Mouse (Mus musculus): ENCODE results near the gene Lgi2.

The Lgi2 gene

GRCm38 (mm10) chr5:52537024-52537423 lies 29.2 kb downstream of the Lgi2 start:
- DNase-seq (ENCODE audit: low read depth, low spot score), result no peak

DNA sequence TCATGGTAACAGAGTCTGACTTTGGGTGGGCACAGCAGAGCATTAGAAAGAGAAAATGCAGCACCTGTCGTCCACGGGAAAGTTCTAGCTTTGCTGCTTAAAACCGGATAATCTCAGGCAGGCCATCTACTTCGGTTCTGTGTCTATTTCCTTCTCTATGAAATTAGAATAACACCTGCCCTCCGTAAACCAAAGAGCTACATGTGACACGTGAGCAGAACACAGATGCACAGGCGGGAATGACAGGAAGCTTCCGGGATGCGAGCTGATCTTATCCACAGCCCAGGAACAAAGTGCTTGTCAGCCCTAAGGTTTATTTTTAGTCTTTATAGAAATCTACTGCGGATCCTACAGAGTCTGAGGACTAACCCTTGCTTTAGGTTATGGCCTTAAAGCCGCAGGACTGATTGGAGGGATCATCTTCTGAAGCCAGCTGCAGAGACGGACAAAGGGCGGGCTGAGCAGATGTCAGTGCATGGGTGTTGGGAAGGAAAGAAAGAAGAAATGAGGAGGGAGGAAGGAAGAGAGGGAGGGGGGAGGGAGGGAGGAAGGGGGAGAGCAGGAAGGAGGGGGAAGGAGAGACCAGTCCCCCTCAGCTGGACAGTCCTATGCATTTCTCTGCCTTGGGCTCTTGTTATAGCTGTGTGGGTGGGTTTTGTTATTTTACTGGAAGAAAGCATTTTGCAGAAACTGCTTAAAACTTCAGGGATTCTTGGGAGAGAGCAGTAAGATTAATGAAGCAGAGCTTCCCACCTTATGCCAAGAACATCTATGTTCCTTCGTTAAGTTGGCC lies 31.3 kb downstream of the Lgi2 start:
- no peak for DNase-seq (ENCODE audit: low read depth, low spot score)

DNA sequence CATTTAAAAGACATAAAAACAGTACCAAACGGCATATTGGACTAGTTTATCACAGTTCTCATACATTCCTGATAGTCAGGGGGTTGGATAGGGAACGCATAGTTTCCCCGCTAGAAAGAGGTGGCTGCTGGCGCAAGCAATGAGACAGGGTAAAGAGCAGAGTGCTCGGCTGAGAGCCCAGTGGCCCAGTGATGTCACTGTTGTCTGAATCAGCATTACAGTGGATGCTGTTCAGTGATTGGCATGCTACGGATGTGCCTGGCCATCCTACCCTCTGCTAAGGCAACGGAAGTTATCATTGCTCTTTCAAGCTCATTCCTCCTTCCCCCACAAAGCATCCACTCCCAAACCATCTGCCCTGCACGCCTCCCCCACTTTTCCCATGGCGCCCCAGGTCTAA lies 32.6 kb downstream of the Lgi2 start:
- no peak for DNase-seq (ENCODE audit: low read depth, low spot score)

GRCm38 (mm10) chr5:52528545-52528944 lies 37.7 kb downstream of the Lgi2 start:
- DNase-seq (ENCODE audit: low read depth, low spot score), result no peak

- DNase-seq (ENCODE audit: low read depth, low spot score), result no peak
Measured at GRCm38 (mm10) chr5:52526324-52526986, 39.8 kb downstream of the Lgi2 start.

- peak; percentile 29 for DNase-seq (ENCODE audit: low read depth, low spot score)
Measured at GRCm38 (mm10) chr5:52524207-52524606, 42.1 kb downstream of the Lgi2 start.

DNA sequence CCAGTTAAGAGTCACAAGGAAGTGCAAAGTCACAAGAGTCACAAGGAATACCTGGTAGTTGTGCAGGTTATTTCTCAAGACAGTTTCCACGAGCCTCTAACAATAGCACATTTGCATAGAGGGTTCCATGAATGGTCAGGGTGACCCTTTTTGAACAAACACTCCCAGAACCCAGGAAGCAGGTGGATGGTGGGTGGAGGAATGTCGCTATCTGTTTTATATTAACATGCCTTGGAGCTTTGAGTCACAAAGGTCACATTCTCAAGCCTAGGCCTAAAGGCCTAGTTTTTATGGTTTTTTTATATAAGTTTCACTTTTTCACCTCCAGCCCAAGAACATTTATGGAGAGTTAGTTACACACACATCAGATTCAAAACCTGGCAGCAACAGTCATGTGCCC lies 46.3 kb downstream of the Lgi2 start:
- no peak for DNase-seq (ENCODE audit: low read depth, low spot score)

DNA sequence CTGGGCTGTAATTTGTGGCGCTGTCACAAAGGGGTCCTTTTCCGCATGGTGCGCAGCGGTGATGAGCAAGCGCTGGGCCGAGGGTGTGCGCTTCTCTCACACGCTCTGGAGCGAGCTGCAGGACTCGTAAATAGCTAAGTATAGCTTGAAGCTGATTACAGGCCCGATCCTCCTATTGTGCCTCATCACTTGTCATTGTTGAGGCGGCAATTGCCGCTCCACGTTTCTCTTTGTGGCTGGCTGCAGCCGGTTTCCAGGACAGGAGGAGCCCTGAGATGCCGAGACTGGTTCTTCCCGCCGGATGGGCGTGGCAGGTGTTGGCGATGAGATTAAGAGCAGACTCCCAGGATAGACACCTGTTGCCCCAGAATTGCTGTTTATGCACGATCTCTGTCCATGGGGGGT lies 50.2 kb downstream of the Lgi2 start:
- DNase-seq (ENCODE audit: low read depth, low spot score), result peak; percentile 75

GRCm38 (mm10) chr5:52515246-52516021 lies 50.8 kb downstream of the Lgi2 start:
- DNase-seq (ENCODE audit: low read depth, low spot score), result peak; percentile 57

DNA sequence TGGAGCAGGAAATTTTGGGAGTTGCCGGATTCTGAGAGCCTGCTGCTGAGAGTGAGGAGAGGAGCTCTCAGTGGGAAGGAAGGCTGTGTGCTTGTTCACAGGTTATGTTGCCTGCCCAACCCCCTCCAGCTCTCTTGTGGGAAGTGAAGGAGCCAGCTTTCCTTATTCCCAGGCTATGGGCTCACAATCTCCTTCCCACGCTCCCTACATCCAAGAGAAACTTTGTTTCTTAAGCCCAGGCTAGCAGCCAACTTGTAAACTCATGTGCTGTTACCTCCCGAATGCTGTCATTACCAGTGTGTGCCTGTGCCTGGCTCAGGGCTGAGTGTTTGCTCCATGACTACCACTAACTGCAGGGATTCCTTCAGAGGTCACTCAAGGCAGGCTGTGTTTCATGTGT lies 55.2 kb downstream of the Lgi2 start:
- no peak for DNase-seq (ENCODE audit: low read depth, low spot score)

DNA sequence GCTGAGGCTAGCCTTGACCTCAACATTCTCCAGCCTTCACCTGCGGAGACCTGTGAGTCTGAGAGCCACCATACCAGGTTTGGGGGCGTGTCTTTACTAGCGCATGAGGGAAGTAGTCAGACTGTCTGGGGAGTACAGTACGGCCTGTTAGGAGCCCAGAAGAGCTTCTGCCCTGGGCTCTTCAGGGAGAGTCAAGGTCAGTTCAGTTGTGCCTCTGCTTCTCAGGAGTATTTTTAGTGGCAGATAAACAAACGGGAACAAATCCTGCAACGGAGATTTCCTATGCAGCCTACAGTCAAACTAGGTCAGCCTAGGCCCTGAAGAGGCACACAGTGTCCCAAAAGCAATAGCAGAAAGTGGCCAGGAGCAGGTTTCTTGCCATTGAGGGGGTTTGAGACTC lies 56.8 kb downstream of the Lgi2 start:
- DNase-seq (ENCODE audit: low read depth, low spot score), result no peak

DNA sequence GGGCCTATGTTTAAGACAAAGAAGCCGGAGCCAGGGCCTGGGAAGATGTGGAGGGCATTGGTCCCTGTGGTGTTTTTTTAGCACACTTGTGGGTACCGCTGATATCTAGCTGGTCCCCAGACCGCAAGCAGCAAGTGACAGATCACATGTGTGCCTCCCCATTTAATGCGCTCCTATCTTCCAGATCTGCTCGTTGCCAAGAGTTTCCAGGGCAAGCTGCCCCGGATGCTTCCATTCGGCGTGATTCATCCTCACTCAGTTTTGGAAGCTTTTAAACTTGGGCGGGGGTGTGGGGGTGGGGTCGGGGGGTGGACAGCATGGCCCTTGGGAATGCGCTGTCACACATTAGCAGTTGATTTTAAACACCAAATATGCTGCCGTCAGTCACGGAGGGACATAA lies 61.6 kb downstream of the Lgi2 start:
- DNase-seq (ENCODE audit: low read depth, low spot score), result no peak

GRCm38 (mm10) chr5:52504148-52504547 lies 62.1 kb downstream of the Lgi2 start:
- peak; percentile 23 for DNase-seq (ENCODE audit: low read depth, low spot score)

GRCm38 (mm10) chr5:52495671-52496070 lies 70.6 kb downstream of the Lgi2 start:
- DNase-seq (ENCODE audit: low read depth, low spot score), result no peak

GRCm38 (mm10) chr5:52491496-52491895 lies 74.8 kb downstream of the Lgi2 start:
- no peak for DNase-seq (ENCODE audit: low read depth, low spot score)

DNA sequence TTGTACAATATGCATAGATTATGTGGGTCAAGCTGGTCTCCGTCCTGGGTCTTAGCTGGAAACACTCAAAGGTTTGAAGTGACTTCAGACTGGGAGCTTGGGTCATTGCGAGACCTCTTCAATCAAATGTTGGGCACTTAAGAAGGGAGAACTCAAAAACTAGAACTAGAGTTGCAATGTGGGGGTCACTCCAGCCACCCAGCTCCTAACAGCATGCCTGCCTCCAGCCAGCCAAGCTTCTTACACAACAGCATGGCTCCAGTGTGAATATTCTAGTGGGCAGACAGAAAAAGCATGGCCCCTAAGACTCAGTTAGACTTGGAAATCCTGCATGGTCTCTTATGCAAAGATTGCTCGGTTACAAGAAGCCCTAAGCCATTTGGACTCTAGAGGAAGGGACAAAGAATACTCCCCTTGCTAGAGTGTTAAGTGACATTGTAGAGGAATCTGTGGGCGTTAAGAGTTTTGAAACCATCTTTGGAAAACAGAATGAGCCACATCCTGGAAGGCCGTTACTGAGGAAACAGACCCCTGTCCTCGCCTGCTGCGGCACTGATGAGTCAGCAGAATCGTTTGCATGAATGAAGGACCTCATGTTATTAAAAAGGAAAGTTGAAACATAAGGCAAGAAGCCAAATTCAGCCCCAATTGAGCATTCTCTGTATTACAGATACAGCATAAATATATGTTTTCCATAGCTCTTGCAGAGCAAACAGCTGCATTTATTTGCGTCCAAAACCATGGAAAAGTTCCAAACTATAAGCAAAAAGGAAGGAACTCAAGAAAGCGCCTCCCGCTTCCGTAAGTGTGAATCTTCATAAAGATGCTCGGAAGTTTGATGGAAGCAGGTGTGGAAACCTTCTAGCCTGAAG lies 78.5 kb downstream of the Lgi2 start:
- DNase-seq (ENCODE audit: low read depth, low spot score), result no peak

Data from ES-CJ7 (cell line).